Mouse (Mus musculus) B cell, adult 2 months (primary cell): Measurements from ENCODE around the gene Rpap2.
A peak's percentile ranks its signal among the peaks of the same experiment; 100 is the strongest.

Experiments
- DNase-seq, 2 experiments: peaks; one replicate each; pipeline ENCODE4 v3.0.0; 2022

Rpap2 gene

DNA sequence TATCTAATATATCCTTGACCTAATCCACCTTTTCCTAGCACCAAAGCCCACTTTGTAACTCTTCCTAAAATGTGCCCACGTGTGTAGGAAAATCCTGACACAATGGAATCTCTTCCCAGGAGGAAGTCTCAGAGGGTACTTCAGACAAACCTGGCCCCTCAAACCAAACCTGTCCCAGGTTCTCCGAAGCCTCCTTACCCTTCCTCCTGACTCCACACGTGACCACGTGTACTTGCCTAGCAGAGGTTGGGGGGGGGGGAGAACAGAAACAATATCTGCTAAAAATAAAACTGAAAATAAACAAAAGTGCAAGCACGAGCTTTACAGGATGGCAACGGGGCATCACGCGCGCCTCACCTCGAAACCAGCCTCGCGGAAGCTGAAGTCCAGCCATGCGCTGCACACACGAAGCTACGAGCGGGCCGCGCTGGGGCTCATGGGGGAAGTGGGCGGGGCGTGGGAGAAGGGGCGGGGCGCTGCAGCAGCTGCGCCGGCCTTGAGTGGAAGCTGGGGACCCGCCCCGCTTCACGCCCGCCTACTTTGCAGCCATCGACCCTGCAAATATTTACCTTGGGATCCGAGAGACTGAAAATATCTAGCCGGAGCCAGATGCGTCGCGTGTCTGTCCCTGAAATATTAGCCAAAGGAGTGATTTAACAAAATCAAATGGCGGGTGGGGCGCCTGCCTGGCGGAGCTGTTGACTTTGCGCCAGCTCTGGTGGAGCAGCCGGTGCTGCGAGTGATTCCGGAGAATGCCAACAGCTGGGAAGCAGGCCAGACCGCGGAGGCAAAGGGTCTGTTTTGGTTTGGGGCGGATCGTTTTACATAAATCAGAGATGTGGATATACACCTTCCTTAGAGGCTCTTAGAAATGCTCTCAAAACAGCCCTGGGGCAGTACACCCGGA, 90.7 kb downstream of the Rpap2 start:
- DNase-seq = peak; percentile 90 to 92

DNA sequence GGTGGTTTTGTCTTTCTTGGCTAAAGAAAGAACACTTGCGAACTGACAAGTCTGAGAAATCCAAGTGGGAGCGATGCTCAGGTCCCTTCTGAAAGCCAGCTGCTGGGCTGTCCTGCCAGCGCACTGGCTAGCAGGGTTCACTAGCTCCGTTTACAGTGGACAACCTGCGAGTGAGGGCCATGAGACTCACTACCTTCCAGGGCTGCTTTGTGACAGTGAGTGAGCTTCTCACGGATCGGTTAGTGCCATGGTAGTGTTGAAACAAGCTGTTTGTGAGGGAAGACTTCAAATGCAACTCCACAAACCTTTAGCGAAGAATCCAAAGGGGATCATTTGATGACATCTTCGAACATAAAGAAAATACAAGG, 91.3 kb downstream of the Rpap2 start:
- DNase-seq = no peak

DNA sequence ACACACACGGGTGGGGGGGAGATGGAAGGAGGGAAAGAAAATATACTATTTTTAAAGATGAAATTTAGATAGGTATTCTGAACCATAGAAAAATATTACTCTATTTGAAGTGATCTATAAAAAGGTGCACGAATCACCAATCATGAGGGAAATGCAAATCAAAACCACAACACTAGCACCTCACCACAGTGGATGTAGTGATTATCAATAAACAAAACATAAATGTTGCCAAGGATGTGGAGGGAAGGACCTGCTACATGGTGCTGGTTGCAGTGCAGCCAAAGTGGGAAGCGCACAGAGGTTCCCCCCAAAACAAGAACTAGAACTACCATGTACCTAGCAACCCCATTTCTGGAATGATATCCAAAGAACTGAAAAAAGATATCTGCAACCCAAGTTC, 97.8 kb downstream of the Rpap2 start:
- no peak for DNase-seq

DNA sequence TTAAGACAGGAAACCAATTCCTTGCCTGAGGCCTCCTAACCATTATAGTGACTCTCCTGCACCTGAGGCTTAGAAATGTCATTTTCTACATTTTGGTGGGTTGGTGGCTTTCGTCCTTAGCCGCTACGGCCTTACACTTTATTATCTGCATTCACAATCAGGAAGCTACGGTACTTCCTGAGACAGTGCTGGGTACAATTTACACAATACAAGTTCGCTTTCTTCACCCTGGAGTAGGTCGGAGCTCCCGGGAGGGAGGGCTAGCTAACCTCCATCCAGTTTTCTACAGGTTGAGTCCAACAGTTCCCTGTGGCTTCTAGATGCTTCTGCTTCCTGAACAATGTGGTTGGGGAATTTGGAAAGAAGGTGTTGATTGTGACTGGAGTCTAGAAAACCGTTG, 101.7 kb downstream of the Rpap2 start:
- DNase-seq = no peak

DNA sequence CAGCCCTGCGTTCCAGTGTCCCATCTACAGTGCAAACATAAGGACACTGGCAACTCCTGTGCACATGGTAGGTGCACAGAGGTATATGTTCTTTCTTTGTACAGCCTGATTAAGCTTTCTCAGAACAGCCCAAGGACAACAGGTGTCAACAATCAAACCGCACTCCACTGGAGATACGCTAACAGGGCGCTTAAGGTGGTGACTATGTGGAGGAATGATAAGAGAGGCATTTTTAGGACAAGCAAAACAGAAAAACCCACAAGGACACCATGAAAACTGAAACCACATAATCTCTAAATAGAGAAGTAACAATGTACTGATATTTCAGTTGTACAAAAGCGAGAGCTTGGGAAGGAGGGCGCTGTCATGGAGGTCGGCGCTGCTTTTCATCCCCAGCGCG, 103.7 kb downstream of the Rpap2 start:
- no peak for DNase-seq

DNA sequence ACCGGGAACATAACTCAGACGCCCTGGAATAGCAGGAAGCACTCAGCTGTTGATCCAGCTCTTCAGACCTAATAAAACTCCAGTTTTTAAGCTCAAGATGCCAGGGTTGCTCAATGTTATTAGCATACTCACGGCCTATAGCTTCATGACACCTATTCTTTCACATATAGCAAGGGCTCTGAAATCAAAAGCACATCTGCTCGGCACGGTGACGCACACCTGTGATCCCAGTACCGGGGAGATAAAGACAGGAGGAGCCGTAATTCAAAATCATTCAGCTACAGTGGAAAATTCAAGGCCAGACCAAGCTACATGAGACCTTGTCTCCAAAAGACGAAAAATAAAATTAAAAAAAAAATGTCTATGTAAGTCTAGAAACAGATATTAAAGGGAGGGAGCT, 104.5 kb downstream of the Rpap2 start:
- DNase-seq = no peak

DNA sequence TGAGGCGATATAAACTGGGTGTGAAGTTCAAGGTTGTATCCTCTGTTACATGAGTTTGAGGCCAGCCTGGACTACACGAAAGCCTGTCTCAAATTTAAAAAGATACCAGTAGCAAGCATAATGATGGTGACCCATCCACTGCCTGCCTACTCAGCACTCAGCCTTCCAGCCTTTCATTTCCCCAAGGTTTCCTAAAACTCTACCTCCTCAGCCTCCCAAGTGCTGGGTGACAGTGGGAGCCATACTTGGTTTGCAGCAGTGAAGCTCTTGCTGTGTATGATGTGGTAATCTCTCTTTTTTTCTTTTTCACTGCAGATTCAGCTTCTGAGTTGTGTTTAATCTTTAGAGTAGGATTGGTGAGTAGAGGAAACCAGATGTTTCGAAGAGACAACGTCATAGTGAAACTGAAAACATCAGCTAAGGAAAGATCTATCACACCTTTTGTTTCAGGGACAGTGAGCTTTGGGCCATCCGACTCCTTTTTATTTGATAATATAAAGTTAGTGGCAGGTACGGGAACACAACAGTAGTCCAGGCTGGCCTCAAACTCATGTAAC, 106.1 kb downstream of the Rpap2 start:
- no peak for DNase-seq

DNA sequence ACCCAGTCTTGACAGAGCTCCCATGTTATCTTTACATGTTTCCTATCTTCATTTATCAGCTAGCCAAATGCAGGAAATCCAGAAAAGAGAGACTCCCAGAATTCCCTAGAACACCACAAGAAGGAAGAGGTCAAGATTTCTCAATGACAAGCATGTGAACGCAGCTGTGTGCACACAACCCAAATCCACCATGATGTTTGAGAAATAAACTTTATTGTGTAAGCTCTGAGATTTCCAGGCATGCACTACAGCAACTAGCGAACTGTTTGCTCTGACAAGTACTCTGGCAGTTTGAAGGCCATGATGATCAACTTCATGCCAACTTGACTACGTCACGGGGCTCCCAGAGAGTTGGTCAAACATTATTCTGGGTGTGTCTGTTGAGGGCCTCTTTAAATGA, 108.6 kb downstream of the Rpap2 start:
- DNase-seq = no peak

DNA sequence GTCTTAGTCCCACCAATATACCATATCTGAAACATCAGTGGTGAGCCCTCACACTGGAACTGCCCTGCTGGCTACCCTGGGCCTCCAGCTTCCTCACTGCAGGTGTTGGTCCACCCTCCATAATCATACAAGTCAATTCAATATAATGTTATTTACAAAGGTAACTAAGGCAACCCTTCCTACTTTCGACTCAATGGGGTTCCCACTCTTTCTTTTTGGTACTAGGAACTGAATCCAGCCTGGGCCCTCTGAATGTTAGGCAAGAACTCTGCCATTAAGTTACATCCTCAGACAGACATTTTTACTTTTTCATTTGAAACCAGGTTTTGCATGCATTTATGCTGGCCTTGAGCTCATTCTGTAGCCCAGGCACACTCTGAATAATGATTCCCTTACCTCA, 109.1 kb downstream of the Rpap2 start:
- DNase-seq = no peak

DNA sequence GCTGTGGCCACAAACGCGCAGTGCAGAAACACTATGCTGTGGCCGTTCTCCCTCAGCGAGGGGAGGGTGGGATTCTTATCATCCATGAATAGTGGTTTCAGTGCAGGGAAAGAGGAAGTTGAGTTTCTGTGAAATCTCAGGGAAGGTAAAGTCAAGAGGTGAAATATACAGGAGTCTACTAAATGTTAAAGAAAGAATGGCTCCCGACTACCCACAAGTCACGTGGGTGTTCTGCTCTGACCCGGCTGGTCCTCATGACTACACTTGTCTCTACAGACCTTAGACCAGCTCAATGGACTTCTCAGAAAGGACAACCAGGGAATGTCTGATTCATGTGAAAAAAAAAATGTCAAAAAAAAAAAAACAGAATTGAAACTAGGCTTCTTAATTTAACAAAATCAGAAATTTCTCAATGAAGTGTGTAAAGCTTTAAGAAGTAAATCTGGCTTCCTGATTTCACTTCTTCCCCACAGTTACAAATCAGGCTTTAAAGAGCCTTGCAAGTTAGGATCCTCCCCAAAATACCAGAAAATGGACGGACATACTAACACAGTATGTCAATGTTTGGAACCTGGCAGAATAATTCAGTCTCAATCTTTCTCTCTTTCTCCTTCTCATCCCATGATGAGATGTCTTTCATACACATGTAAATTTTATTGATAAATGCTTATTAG, 111.1 kb downstream of the Rpap2 start:
- DNase-seq = peak; percentile 51 to 58
